In genomic region chr9:44735886-44736285, GRCm38 (mm10) we compare ENCODE assay signal across 10 mouse cellular contexts. TPM values are rescaled to one million over a fixed set of nuclear protein-coding genes. Genes with fewer than 3 reads are reported as not detected.
DNase-seq lines count a peak whose midpoint lies in the region; ATAC-seq and TF ChIP-seq lines count a peak whose summit lies in the region.
"Had no signal": no experiment of that assay in that cellular context is flagged by ENCODE, and none has a peak within 500 bp of the region (broad histone marks: within the 10 kb centered on the region; RNA-seq: fewer than 3 reads in every experiment).

No protein-coding gene starts in this region.

- no peaks in the 10 kb centered on the region for H3K27me3 ChIP-seq in hindbrain, postnatal 0 days (ENCODE audit: insufficient read depth, low read length)
- peaks cover 8% of the 10 kb centered on the region; the same call in 1 of the 2 replicates for H3K27me3 ChIP-seq in hindbrain, embryonic 11.5 days (ENCODE audit: control insufficient read depth, insufficient read depth, low read length)
- H3K27me3 ChIP-seq in midbrain, embryonic 13.5 days = peaks cover 31% of the 10 kb centered on the region
- peaks cover 11% of the 10 kb centered on the region for H3K27me3 ChIP-seq in midbrain, embryonic 15.5 days (replicated peaks)
- H3K27me3 ChIP-seq in limb, embryonic 10.5 days (ENCODE audit: low read depth, poor library complexity, severe bottlenecking) = peaks cover 35% of the 10 kb centered on the region
- H3K27me3 ChIP-seq in stomach, postnatal 0 days (ENCODE audit: control insufficient read depth, insufficient read depth, low read length) = no peaks in the 10 kb centered on the region

- no peak for TF ChIP-seq EP300 in stomach, postnatal 0 days (optimal IDR thresholded peaks at IDR 0.05)

- 74% methylated on average over 6 of the region's 6 CpGs for WGBS in hindbrain, postnatal 0 days
- 72% methylated on average over 6 of the region's 6 CpGs for WGBS in hindbrain, embryonic 11.5 days
- WGBS in midbrain, embryonic 13.5 days = 79% methylated on average over 6 of the region's 6 CpGs
- 78% methylated on average over 6 of the region's 6 CpGs for WGBS in midbrain, embryonic 15.5 days
- WGBS in limb, embryonic 10.5 days = 88% methylated on average over 6 of the region's 6 CpGs
- WGBS in stomach, postnatal 0 days = 74% methylated on average over 6 of the region's 6 CpGs

- no peak overlapping the region for H3K4me3 ChIP-seq in hindbrain, postnatal 0 days (ENCODE audit: low read length)
- H3K4me3 ChIP-seq in hindbrain, embryonic 11.5 days (ENCODE audit: low read depth, low read length) = no peak overlapping the region
- no peak overlapping the region for H3K4me3 ChIP-seq in midbrain, embryonic 13.5 days (replicated peaks)
- H3K4me3 ChIP-seq in midbrain, embryonic 15.5 days = no peak overlapping the region
- 0 out of 2 replicates have a peak overlapping the region, but pooled peaks have one; percentile 84 for H3K4me3 ChIP-seq in limb, embryonic 10.5 days
- H3K4me3 ChIP-seq in stomach, postnatal 0 days (ENCODE audit: low read depth, low read length) = no peak overlapping the region

- no peaks in the 10 kb centered on the region for H3K9me3 ChIP-seq in hindbrain, postnatal 0 days (ENCODE audit: low read length)
- no peaks in the 10 kb centered on the region for H3K9me3 ChIP-seq in hindbrain, embryonic 11.5 days (ENCODE audit: control insufficient read depth, low read length)
- no peaks in the 10 kb centered on the region for H3K9me3 ChIP-seq in midbrain, embryonic 13.5 days
- H3K9me3 ChIP-seq in midbrain, embryonic 15.5 days = no peaks in the 10 kb centered on the region
- H3K9me3 ChIP-seq in limb, embryonic 10.5 days (replicated peaks) = no peaks in the 10 kb centered on the region
- H3K9me3 ChIP-seq in stomach, postnatal 0 days (ENCODE audit: control insufficient read depth, low read length) = no peaks in the 10 kb centered on the region

- no peak overlapping the region for H3K9ac ChIP-seq in hindbrain, postnatal 0 days (replicated peaks; ENCODE audit: low read length)
- no peak overlapping the region for H3K9ac ChIP-seq in hindbrain, embryonic 11.5 days (ENCODE audit: low read depth, low read length)
- H3K9ac ChIP-seq in midbrain, embryonic 13.5 days (replicated peaks) = no peak overlapping the region
- no peak overlapping the region for H3K9ac ChIP-seq in midbrain, embryonic 15.5 days
- H3K9ac ChIP-seq in stomach, postnatal 0 days (ENCODE audit: low read length) = no peak overlapping the region
- H3K9ac ChIP-seq: liver, postnatal 0 days had no signal

- no peaks in the 10 kb centered on the region for H3K36me3 ChIP-seq in hindbrain, postnatal 0 days (ENCODE audit: insufficient read depth, low read length)
- H3K36me3 ChIP-seq in hindbrain, embryonic 11.5 days (ENCODE audit: control insufficient read depth, insufficient read depth, low read length) = no peaks in the 10 kb centered on the region
- H3K36me3 ChIP-seq in midbrain, embryonic 13.5 days = peaks cover under 1% of the 10 kb centered on the region; the same call in 1 of the 2 replicates
- H3K36me3 ChIP-seq in midbrain, embryonic 15.5 days (replicated peaks) = no peaks in the 10 kb centered on the region
- peaks cover 2% of the 10 kb centered on the region for H3K36me3 ChIP-seq in limb, embryonic 10.5 days
- H3K36me3 ChIP-seq in stomach, postnatal 0 days (ENCODE audit: control insufficient read depth, insufficient read depth, low read length) = no peaks in the 10 kb centered on the region

- H3K27ac ChIP-seq in hindbrain, postnatal 0 days = peak overlapping the region; percentile 16; the same call in 1 of the 2 replicates
- no peak overlapping the region for H3K27ac ChIP-seq in hindbrain, embryonic 11.5 days (ENCODE audit: low read depth, low read length)
- H3K27ac ChIP-seq in midbrain, embryonic 13.5 days = 0 out of 2 replicates have a peak overlapping the region, but pooled peaks have one; percentile 25
- no peak overlapping the region for H3K27ac ChIP-seq in midbrain, embryonic 15.5 days
- peak overlapping the region; percentile 88 for H3K27ac ChIP-seq in limb, embryonic 10.5 days
- H3K27ac ChIP-seq in stomach, postnatal 0 days (replicated peaks) = 0 out of 2 replicates have a peak overlapping the region, but pooled peaks have one; percentile 13

- peaks cover 5% of the 10 kb centered on the region; the same call in 1 of the 2 replicates for H3K4me1 ChIP-seq in hindbrain, postnatal 0 days (ENCODE audit: insufficient read depth, low read length)
- peaks cover 5% of the 10 kb centered on the region for H3K4me1 ChIP-seq in hindbrain, embryonic 11.5 days (replicated peaks; ENCODE audit: control insufficient read depth, insufficient read depth, low read length)
- peaks cover 21% of the 10 kb centered on the region for H3K4me1 ChIP-seq in midbrain, embryonic 13.5 days (replicated peaks)
- H3K4me1 ChIP-seq in midbrain, embryonic 15.5 days = peaks cover 20% of the 10 kb centered on the region
- peaks cover 54% of the 10 kb centered on the region for H3K4me1 ChIP-seq in limb, embryonic 10.5 days
- peaks cover 4% of the 10 kb centered on the region for H3K4me1 ChIP-seq in stomach, postnatal 0 days (replicated peaks; ENCODE audit: control insufficient read depth, insufficient read depth)

- ATAC-seq in hindbrain, postnatal 0 days = no peak
- no peak for ATAC-seq in hindbrain, embryonic 11.5 days (ENCODE audit: low FRiP score)
- ATAC-seq in midbrain, embryonic 13.5 days = no peak
- no peak for ATAC-seq in midbrain, embryonic 15.5 days (replicated peaks)
- ATAC-seq in stomach, postnatal 0 days (ENCODE audit: low FRiP score, low TSS enrichment) = no peak

- no peak overlapping the region for H3K4me2 ChIP-seq in hindbrain, postnatal 0 days (ENCODE audit: low read depth, low read length)
- H3K4me2 ChIP-seq in hindbrain, embryonic 11.5 days (replicated peaks; ENCODE audit: low read depth, low read length) = no peak overlapping the region
- no peak overlapping the region for H3K4me2 ChIP-seq in midbrain, embryonic 13.5 days (replicated peaks)
- no peak overlapping the region for H3K4me2 ChIP-seq in midbrain, embryonic 15.5 days
- no peak overlapping the region for H3K4me2 ChIP-seq in stomach, postnatal 0 days (replicated peaks; ENCODE audit: low read depth)

- DNase-seq in hindbrain, postnatal 0 days (ENCODE audit: low spot score) = no peak
- DNase-seq in hindbrain, embryonic 11.5 days (ENCODE audit: low spot score) = no peak
- no peak for DNase-seq in limb, embryonic 10.5 days (ENCODE audit: low spot score)
- no peak for DNase-seq in stomach, postnatal 0 days (ENCODE audit: low spot score)
- no peak for DNase-seq in ovary, postnatal 14 days (ENCODE audit: low spot score)
- no peak for DNase-seq in urinary bladder, adult 18-20 months (ENCODE audit: low spot score in 2 of 2)
- DNase-seq: liver, postnatal 0 days; thymus, postnatal 25 days had no signal

- no peak for TF ChIP-seq CTCF in hindbrain, postnatal 0 days (IDR thresholded peaks at IDR 0.05; ENCODE audit: low read depth)
- TF ChIP-seq CTCF in stomach, postnatal 0 days (IDR thresholded peaks at IDR 0.05; ENCODE audit: low read depth) = no peak

RNA-seq across cellular contexts. Expression of gene Phldb1, which starts 0.9 kb away (rescaled TPM):
- 114 and 152 TPM in 2 replicates for total RNA-seq in hindbrain, postnatal 0 days (2014; rRNA removed)
- 31.9 and 35.3 TPM in 2 replicates for polyA plus RNA-seq in hindbrain, postnatal 0 days (2015; fragmentation: Nextera tagmentation; extraction: Ambion mirVana)
- polyA plus RNA-seq in hindbrain, embryonic 11.5 days (2014; fragmentation: Nextera tagmentation; extraction: Ambion mirVana) = 36.0 and 36.3 TPM in 2 replicates
- polyA plus RNA-seq in midbrain, embryonic 13.5 days (2015; fragmentation: Nextera tagmentation; extraction: Ambion mirVana) = 47.9 and 55.5 TPM in 2 replicates
- 56.5 and 58.9 TPM in 2 replicates for polyA plus RNA-seq in midbrain, embryonic 15.5 days (2015; fragmentation: Nextera tagmentation; extraction: Ambion mirVana)
- 37.9 and 55.9 TPM in 2 replicates for polyA plus RNA-seq in limb, embryonic 10.5 days (2016; fragmentation: Nextera tagmentation; extraction: Ambion mirVana)
- polyA plus RNA-seq in stomach, postnatal 0 days (2015; fragmentation: Nextera tagmentation; extraction: Ambion mirVana) = 14.9 and 15.8 TPM in 2 replicates

RNA-seq across cellular contexts. Expression of gene Arcn1, which starts 31.8 kb away (rescaled TPM):
- total RNA-seq in hindbrain, postnatal 0 days (2014; rRNA removed) = 77.1 and 88.4 TPM in 2 replicates
- 102 and 109 TPM in 2 replicates for polyA plus RNA-seq in hindbrain, postnatal 0 days (2015; fragmentation: Nextera tagmentation; extraction: Ambion mirVana)
- polyA plus RNA-seq in hindbrain, embryonic 11.5 days (2014; fragmentation: Nextera tagmentation; extraction: Ambion mirVana) = 198 and 204 TPM in 2 replicates
- polyA plus RNA-seq in midbrain, embryonic 13.5 days (2015; fragmentation: Nextera tagmentation; extraction: Ambion mirVana) = 142 and 145 TPM in 2 replicates
- 134 and 136 TPM in 2 replicates for polyA plus RNA-seq in midbrain, embryonic 15.5 days (2015; fragmentation: Nextera tagmentation; extraction: Ambion mirVana)
- 172 and 193 TPM in 2 replicates for polyA plus RNA-seq in limb, embryonic 10.5 days (2016; fragmentation: Nextera tagmentation; extraction: Ambion mirVana)
- 98.1 TPM in 2 replicates for polyA plus RNA-seq in stomach, postnatal 0 days (2015; fragmentation: Nextera tagmentation; extraction: Ambion mirVana)

RNA-seq across cellular contexts. Expression of gene Ift46, which starts 31.8 kb away (rescaled TPM):
- total RNA-seq in hindbrain, postnatal 0 days (2014; rRNA removed) = 56.0 and 61.6 TPM in 2 replicates
- polyA plus RNA-seq in hindbrain, postnatal 0 days (2015; fragmentation: Nextera tagmentation; extraction: Ambion mirVana) = 142 and 144 TPM in 2 replicates
- polyA plus RNA-seq in hindbrain, embryonic 11.5 days (2014; fragmentation: Nextera tagmentation; extraction: Ambion mirVana) = 142 and 154 TPM in 2 replicates
- polyA plus RNA-seq in midbrain, embryonic 13.5 days (2015; fragmentation: Nextera tagmentation; extraction: Ambion mirVana) = 171 and 183 TPM in 2 replicates
- polyA plus RNA-seq in midbrain, embryonic 15.5 days (2015; fragmentation: Nextera tagmentation; extraction: Ambion mirVana) = 168 and 169 TPM in 2 replicates
- 115 and 146 TPM in 2 replicates for polyA plus RNA-seq in limb, embryonic 10.5 days (2016; fragmentation: Nextera tagmentation; extraction: Ambion mirVana)
- 55.5 and 61.9 TPM in 2 replicates for polyA plus RNA-seq in stomach, postnatal 0 days (2015; fragmentation: Nextera tagmentation; extraction: Ambion mirVana)

Comparison
In these comparisons a context has a peak if more than half of its experiments do, and no peak if none do; other contexts are left out.
1. H3K27ac ChIP-seq: peak in hindbrain, postnatal 0 days (single experiment), midbrain, embryonic 13.5 days (single experiment), limb, embryonic 10.5 days (single experiment) and stomach, postnatal 0 days (single experiment); none in hindbrain, embryonic 11.5 days (single experiment) and midbrain, embryonic 15.5 days (single experiment).